Mouse (Mus musculus) lung, postnatal 36 days (tissue): ENCODE measurements at regions not wholly inside any gene's neighbourhood (a gene's known extent, or its start where the extent isn't known, plus 50 kb on each side); places are given as distances from the start of the nearest gene placed in this dataset.
A peak's percentile ranks its signal among the peaks of the same experiment; 100 is the strongest.
"Not testable (repeated sequence)": the region's sequence is repeated elsewhere in the genome, so short reads cannot be mapped to it uniquely, and the experiment has no call there.

Source experiments
- DNase-seq: peaks from one replicate; pipeline ENCODE4 v3.0.0; 2022; ENCODE audit warnings: mixed read lengths

DNA sequence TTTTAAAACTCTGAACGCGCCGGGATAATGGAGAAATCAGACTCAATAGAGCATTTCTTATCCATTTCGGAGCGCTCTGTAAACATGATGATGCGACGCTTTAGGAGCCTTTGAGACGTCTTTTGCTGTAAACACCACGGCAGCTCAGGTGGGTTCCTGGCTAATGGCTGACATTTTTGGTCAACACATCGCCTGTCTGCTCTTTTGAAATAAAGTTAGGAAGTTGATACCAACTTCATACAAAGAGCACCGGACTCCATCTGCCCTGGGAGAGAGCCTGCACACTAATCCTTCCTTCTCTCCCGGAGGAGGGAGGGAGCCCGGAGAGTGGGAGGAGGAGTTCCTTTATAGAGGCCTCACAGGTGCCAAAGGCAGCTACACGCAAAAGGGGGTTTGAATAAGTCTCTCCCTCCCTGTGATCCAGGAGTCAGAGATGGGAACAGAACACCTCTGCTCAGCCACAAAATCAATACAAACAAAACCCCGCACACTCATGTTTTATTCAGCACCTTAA is 63.8 kb upstream of the Srsf6 start:
- no peak for DNase-seq

- DNase-seq: no peak
These were observed 64.6 kb upstream of the Srsf6 start for GRCm38 (mm10) chr2:162866613-162867314.

- peak; percentile 3 for DNase-seq
These were observed 66.8 kb upstream of the Srsf6 start for GRCm38 (mm10) chr2:162864571-162864970.

DNA sequence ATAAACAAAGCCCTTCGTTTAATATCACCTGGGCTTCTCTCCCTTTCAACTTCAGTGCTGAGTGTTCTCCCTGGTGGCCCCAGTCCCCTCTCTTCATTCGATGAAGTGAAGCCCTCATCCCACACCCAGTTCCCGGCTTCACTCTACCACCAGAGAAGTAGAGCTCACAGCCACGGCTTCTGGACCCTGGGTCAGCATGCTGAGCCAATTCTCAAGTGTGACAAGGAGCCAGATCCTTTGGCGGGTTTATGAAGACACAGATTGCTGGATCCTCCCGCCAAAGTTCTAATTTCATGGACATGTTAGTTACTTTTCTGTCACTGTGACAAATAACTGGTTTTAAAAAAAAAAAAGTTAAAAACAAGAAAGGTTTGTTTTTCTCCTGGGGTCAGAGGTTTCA is 76.7 kb upstream of the Srsf6 start:
- no peak for DNase-seq

- peak; percentile 9 for DNase-seq
These were observed 77.8 kb upstream of the Srsf6 start for GRCm38 (mm10) chr2:162853576-162853975.

DNA sequence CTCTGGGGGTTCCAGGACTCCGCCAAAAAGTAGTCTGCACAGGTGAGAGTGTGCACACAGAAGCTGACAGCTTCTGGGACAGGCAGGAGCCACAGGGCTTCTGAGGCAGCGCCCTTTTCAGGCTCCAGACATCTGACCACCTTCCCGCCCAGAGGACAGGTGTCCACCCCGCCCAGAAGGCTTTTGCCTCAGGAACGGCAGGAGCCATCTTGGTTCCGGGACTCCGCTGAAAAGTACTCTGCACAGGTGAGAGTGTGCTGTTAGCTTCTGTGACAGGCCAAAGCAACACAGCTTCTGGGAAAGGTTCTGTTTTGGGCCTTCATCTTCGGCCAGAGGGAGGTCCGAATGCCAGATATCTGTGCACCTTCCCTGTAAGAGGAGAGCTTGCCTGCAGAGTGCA is 89.6 kb upstream of the Srsf6 start:
- not testable (repeated sequence) for DNase-seq

DNA sequence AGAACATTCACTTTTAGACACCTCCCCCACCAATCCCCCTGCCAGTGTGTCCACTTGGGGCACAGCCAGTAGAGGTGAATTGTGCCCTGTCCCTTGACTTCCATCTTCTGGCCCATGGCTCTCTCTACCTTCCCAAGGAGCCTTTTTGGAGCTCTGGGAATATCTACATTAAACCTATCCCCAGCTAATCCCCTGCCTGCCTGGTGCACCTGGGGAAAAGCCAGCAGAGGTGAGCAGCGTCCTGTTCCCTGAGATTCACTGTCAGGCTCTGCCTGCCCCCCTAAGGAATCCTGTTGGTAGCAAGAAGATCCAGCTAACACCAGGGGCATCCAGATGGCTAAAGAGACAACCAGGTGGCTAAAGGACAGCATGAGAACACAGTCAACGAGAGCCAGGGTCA is 93.6 kb upstream of the Srsf6 start:
- no peak for DNase-seq

DNA sequence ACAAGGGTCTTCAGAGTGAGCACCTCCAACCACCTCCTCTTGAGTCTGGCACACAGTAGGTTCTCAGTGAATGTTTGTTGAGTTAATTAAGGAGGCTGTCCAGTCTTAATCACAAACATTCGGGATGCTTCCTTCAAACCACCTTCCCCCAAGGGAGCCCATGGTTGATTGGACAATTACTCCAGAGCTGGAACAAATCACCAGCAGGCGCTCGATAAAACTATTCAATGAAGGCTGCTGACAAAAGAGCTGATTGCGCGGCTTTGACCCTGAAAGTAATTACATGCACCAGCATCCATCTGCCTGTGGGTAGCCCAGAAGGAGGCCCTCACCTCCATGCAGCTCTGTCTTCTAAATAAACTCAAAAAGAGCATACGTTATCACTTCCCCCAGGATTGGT is 97.6 kb upstream of the Srsf6 start:
- DNase-seq: no peak

- DNase-seq: no peak
These were observed 112.5 kb upstream of the Srsf6 start for GRCm38 (mm10) chr2:162818787-162819186.

GRCm38 (mm10) chr2:162814205-162814604 is 117.1 kb upstream of the Srsf6 start:
- DNase-seq: no peak

GRCm38 (mm10) chr2:162807747-162808146 is 123.6 kb upstream of the Srsf6 start:
- DNase-seq: no peak

GRCm38 (mm10) chr2:162796528-162796927 is 134.8 kb upstream of the Srsf6 start:
- no peak for DNase-seq

- no peak for DNase-seq
These were observed 133.3 kb upstream of the Ptprt start for GRCm38 (mm10) chr2:162794285-162794684.

DNA sequence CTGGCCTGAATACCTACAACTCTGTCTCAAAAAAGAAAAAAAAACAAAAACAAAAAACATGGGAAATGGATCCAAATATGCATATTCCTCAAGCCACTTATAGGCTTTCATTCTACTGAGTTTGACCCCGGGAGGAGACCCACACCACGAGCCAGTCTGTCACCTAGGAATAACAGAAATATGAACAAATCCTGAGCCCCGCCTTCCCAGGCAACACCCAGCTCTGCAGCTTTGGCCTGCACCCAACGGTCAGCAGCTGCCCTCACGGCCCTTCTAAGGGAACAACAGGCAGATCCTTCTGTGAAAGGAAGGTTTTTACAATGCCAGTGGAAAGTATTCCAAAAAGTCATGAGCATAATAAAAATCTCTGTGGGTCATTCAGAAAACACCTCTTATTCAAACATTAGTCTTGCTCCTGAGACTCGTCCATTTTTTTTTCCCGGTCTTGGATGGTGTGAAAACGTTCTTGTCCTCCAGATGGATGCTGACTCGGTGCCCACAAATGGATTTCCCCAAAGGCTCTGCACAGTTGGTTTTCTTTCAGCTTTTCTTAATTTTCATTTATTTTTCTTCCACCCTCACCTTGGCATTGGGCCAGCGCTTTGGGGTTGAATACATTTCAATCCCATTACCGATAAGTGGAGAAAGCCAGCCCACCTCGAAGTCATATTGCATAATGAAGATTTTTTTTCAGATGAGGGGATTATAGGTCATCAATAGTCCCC is 130.6 kb upstream of the Ptprt start:
- DNase-seq: peak; percentile 10

- no peak for DNase-seq
These were observed 123.3 kb upstream of the Ptprt start for GRCm38 (mm10) chr2:162784176-162784813.

GRCm38 (mm10) chr2:162781599-162781998 is 120.7 kb upstream of the Ptprt start:
- DNase-seq: no peak

DNA sequence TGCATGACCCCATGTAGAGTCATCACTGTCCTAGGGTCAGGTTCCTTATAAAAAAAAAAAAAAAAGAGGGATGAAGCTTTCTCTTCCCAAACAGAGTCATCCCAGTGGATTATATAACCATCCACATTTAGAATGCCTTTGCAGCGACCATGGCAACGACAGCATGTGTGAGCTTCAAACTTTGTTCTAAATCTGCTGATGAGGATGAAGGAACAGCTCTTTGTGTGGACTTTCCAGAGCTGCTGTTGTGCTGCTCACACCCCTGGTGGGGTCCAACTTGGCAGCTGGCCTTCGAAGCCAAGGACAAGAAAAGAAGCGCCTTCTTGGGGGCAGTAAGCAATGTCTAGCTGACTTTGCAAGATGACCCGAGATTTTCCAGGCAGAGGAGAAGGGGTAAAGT is 115.6 kb upstream of the Ptprt start:
- DNase-seq: no peak

DNA sequence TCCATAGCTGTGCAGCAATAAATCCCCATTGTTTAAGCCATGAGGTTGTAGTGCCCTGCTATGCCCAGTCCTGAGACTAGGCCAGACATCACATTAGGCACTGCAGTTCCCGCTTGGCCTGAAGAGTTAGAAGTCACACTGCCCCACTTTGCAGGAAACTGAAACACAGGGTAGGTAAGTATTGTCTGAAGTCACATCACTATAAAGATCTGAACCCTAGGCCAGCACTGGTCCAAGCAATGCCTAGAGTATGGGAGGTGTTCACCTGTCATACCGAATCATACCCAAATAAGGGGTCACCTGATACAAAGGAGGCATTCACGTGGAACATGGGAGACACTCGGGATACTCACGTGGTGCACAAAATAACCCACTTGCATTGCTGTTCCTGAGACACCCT is 111.6 kb upstream of the Ptprt start:
- no peak for DNase-seq

GRCm38 (mm10) chr2:162769711-162770428 is 108.9 kb upstream of the Ptprt start:
- no peak for DNase-seq

GRCm38 (mm10) chr2:162764059-162764458 is 103.1 kb upstream of the Ptprt start:
- no peak for DNase-seq

GRCm38 (mm10) chr2:162740523-162740922 is 79.6 kb upstream of the Ptprt start:
- no peak for DNase-seq

GRCm38 (mm10) chr2:162735761-162736160 is 74.8 kb upstream of the Ptprt start:
- DNase-seq: no peak

DNA sequence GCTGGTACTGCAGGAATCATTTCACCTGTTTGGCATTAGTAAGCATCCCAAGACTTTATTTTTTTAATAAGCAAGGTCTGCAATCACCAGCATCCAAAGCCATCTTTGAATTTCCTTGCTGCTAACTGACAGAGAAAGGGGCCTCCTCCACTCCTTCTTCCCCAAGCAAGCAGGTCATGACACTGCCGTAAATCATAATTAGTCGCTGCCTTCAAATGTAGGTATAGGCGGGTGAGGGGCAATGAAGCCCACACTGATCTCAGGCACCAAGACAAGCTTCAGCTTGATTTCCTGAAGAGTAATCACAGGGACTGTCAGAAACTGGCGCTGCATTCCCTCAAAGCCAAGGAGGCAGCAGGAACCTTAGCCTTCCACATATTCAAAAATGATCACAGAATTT is 73.3 kb upstream of the Ptprt start:
- no peak for DNase-seq
